Mouse (Mus musculus): ENCODE measurements around the gene Bckdk. TPM values are rescaled to one million over a fixed set of nuclear protein-coding genes. Genes with fewer than 3 reads are reported as not detected.

Gene Bckdk
- total and polyA plus RNA-seq, 3 experiments, result 32.6 to 126 TPM; not detected in 1

GRCm38 (mm10) chr7:127926846-127927245 lies 23.0 kb downstream of the Bckdk start:
- Histone ChIP-seq H3K9ac (ENCODE audit: control insufficient read depth, low read depth, low read length, poor library complexity, severe bottlenecking) (no peak overlapping the region), H3K27ac (ENCODE audit: control insufficient read depth, low read depth, low read length) (no peak overlapping the region), H3K9me3 (replicated peaks; ENCODE audit: insufficient read depth, low read length) (no peaks in the 10 kb centered on the region), H3K4me3 (ENCODE audit: control insufficient read depth in 1 of 2, insufficient read depth in 1 of 2, low read depth in 2 of 2, low read length in 2 of 2) (no peak overlapping the region), H3K27me3 (ENCODE audit: control insufficient read depth in 1 of 2, insufficient read depth in 2 of 2, low read length in 2 of 2) (no peaks in the 10 kb centered on the region), H3K4me1 (ENCODE audit: control insufficient read depth in 1 of 2, insufficient read depth in 2 of 2, low read length in 2 of 2) (peaks cover 0 to 23% of the 10 kb centered on the region in 2 experiments; a peak in 2 of 4 replicates), H3K36me3 (ENCODE audit: control insufficient read depth in 1 of 2, insufficient read depth in 2 of 2, low read length in 2 of 2) (peaks cover 2 to 12% of the 10 kb centered on the region in 2 experiments), H3K79me2 (ENCODE audit: control insufficient read depth, insufficient read depth, low read length, poor library complexity) (no peaks in the 10 kb centered on the region)
- DNase-seq (ENCODE audit: low read depth, low spot score), result no peak
- TF ChIP-seq MEF2A (IDR thresholded peaks at IDR 0.05; ENCODE audit: extremely low read depth, insufficient replicate concordance, low read depth, low read length, poor library complexity, severe bottlenecking), result no peak
- TF ChIP-seq KAT2A (conservative IDR thresholded peaks at IDR 0.05; ENCODE audit: low read depth, low read length), result no peak
- no peak for TF ChIP-seq RAD21 (IDR thresholded peaks at IDR 0.05; ENCODE audit: low read depth, low read length)
- no peak for TF ChIP-seq CTCF (IDR thresholded peaks at IDR 0.05 in 2 of 3, conservative IDR thresholded peaks at IDR 0.05 in 1 of 3; ENCODE audit: control insufficient read depth in 1 of 3, insufficient read depth in 1 of 3, low read depth in 2 of 3, low read length in 3 of 3, poor library complexity in 1 of 3, severe bottlenecking in 1 of 3)
- no peak for TF ChIP-seq NELFE (IDR thresholded peaks at IDR 0.05; ENCODE audit: low read depth, low read length)
- no peak for TF ChIP-seq POLR2AphosphoS2 (IDR thresholded peaks at IDR 0.05; ENCODE audit: low read length)
- no peak for TF ChIP-seq MYB (IDR thresholded peaks at IDR 0.05; ENCODE audit: low read depth, low read length)
- no peak for TF ChIP-seq MYC (IDR thresholded peaks at IDR 0.05; ENCODE audit: low read depth, low read length)
- TF ChIP-seq POLR2AphosphoS5 (IDR thresholded peaks at IDR 0.05; ENCODE audit: borderline replicate concordance, low read depth, low read length), result no peak
- no peak for TF ChIP-seq UBTF (IDR thresholded peaks at IDR 0.05; ENCODE audit: borderline replicate concordance, insufficient read depth, low read depth, low read length)
- no peak for TF ChIP-seq CHD1 (IDR thresholded peaks at IDR 0.05; ENCODE audit: low read depth, low read length)
- TF ChIP-seq TAL1 (IDR thresholded peaks at IDR 0.05; ENCODE audit: low read length), result no peak
- TF ChIP-seq TCF12 (IDR thresholded peaks at IDR 0.05; ENCODE audit: low read depth, low read length), result no peak
- no peak for TF ChIP-seq ZMIZ1 (IDR thresholded peaks at IDR 0.05; ENCODE audit: low read depth, low read length)
- no peak for TF ChIP-seq USF2 (IDR thresholded peaks at IDR 0.05; ENCODE audit: borderline replicate concordance in 1 of 2, insufficient read depth in 1 of 2, low read depth in 1 of 2, low read length in 2 of 2)
- TF ChIP-seq JUND (IDR thresholded peaks at IDR 0.05; ENCODE audit: low read depth, low read length), result no peak
- no peak for TF ChIP-seq MXI1 (IDR thresholded peaks at IDR 0.05; ENCODE audit: low read depth, low read length)
- no peak for TF ChIP-seq ELF1 (IDR thresholded peaks at IDR 0.05; ENCODE audit: low read depth, low read length)

- no peaks in the 10 kb centered on the region for H3K9me3 ChIP-seq (replicated peaks; ENCODE audit: insufficient read depth, low read length)
- peaks cover 2 to 4% of the 10 kb centered on the region in 2 experiments for H3K36me3 ChIP-seq (ENCODE audit: control insufficient read depth in 1 of 2, insufficient read depth in 2 of 2, low read length in 2 of 2)
- H3K27me3 ChIP-seq (ENCODE audit: control insufficient read depth in 1 of 2, insufficient read depth in 2 of 2, low read length in 2 of 2), result no peaks in the 10 kb centered on the region
- H3K4me3 ChIP-seq (ENCODE audit: control insufficient read depth in 1 of 2, insufficient read depth in 1 of 2, low read depth in 2 of 2, low read length in 2 of 2), result no peak overlapping the region
- no peak overlapping the region for H3K27ac ChIP-seq (ENCODE audit: control insufficient read depth, low read depth, low read length)
- TF ChIP-seq UBTF (IDR thresholded peaks at IDR 0.05; ENCODE audit: borderline replicate concordance, insufficient read depth, low read depth, low read length) (no peak), POLR2AphosphoS2 (IDR thresholded peaks at IDR 0.05; ENCODE audit: low read length) (no peak), ZKSCAN1 (IDR thresholded peaks at IDR 0.05; ENCODE audit: low read depth, low read length) (no peak), CHD1 (IDR thresholded peaks at IDR 0.05; ENCODE audit: low read depth, low read length) (no peak), CHD2 (IDR thresholded peaks at IDR 0.05; ENCODE audit: low read length) (no peak), POLR2A (IDR thresholded peaks at IDR 0.05; ENCODE audit: control insufficient read depth in 1 of 2, insufficient read depth in 1 of 2, low read depth in 1 of 2, low read length in 2 of 2, poor library complexity in 1 of 2) (no peak; a peak in 1 of 4 replicates), BHLHE40 (IDR thresholded peaks at IDR 0.05; ENCODE audit: borderline replicate concordance, low read depth, low read length) (no peak), MYC (IDR thresholded peaks at IDR 0.05; ENCODE audit: low read depth, low read length) (no peak), POLR2AphosphoS5 (IDR thresholded peaks at IDR 0.05; ENCODE audit: borderline replicate concordance, low read depth, low read length) (no peak), NELFE (IDR thresholded peaks at IDR 0.05; ENCODE audit: low read depth, low read length) (no peak), E2F4 (IDR thresholded peaks at IDR 0.05; ENCODE audit: borderline replicate concordance, low read depth, low read length) (no peak), NRF1 (IDR thresholded peaks at IDR 0.05; ENCODE audit: insufficient read depth, low read depth, low read length, poor library complexity, severe bottlenecking) (no peak), TAL1 (IDR thresholded peaks at IDR 0.05; ENCODE audit: low read length) (no peak), EP300 (IDR thresholded peaks at IDR 0.05; ENCODE audit: low read depth in 1 of 2, low read length in 2 of 2) (no peak), GABPA (IDR thresholded peaks at IDR 0.05; ENCODE audit: low read depth, low read length) (no peak), ELF1 (IDR thresholded peaks at IDR 0.05; ENCODE audit: low read depth, low read length) (no peak)
- peaks cover 0 to 15% of the 10 kb centered on the region in 2 experiments; a peak in 2 of 4 replicates for H3K4me1 ChIP-seq (ENCODE audit: control insufficient read depth in 1 of 2, insufficient read depth in 2 of 2, low read length in 2 of 2)
- no peaks in the 10 kb centered on the region for H3K79me2 ChIP-seq (ENCODE audit: control insufficient read depth, insufficient read depth, low read length, poor library complexity)
- no peak overlapping the region for H3K9ac ChIP-seq (ENCODE audit: control insufficient read depth, low read depth, low read length, poor library complexity, severe bottlenecking)
- DNase-seq (ENCODE audit: low read depth, low spot score), result no peak
These were observed 23.8 kb downstream of the Bckdk start for GRCm38 (mm10) chr7:127927726-127928125.
